Mouse (Mus musculus) lung, adult 2 months (tissue): ENCODE data around the gene Xaf1. TPM values are rescaled to one million over a fixed set of nuclear protein-coding genes. Genes with fewer than 3 reads are reported as not detected.

Experiments
- DNase-seq: peaks from one replicate; pipeline ENCODE4 v3.0.0; 2022
- H3K4me1 ChIP-seq: fragments of 200-500 bp; 2 replicates; pipeline ENCODE4 v1.6.1; 2011; ENCODE audit warnings: low read length; ENCODE audit not compliant: control insufficient read depth, insufficient read depth
- H3K4me3 ChIP-seq: fragments of 200-500 bp; replicated peaks from 2 replicates; pipeline ENCODE3; 2011; ENCODE audit warnings: low read depth, mild to moderate bottlenecking, control low read depth, low read length; ENCODE audit errors: extremely low read depth
- CTCF ChIP-seq: fragments of 200-500 bp; IDR thresholded peaks from 2 replicates; pipeline ENCODE4 v1.5.1; 2011; ENCODE audit warnings: mild to moderate bottlenecking, low read length, control low read depth; ENCODE audit not compliant: insufficient read depth
- POLR2A ChIP-seq: fragments of 200-500 bp; IDR thresholded peaks from 2 replicates; pipeline ENCODE4 v1.6.1; 2011; ENCODE audit warnings: low read depth, mild to moderate bottlenecking, control low read depth, low read length, borderline replicate concordance; ENCODE audit errors: extremely low read depth
- WGBS: fragments of 180-500 bp; shearing (Covaris S2); methylation state at CpG from one replicate; pipeline ENCODE4 v1.1.7; 2018; 5-methylcytosine and 5-hydroxymethylcytosine counted together
- polyA plus RNA-seq: library from polyadenylated mRNA; depleted of rRNA; stranded (reverse); fragments of >200 nt; gene quantifications from 2 replicates; pipeline ENCODE4 v1.2.3, GENCODE M21; 2012

Gene Xaf1
- polyA plus RNA-seq, 1 experiment = 55.3 TPM

GRCm38 (mm10) chr11:72281852-72282400 lies 19.5 kb upstream of the Xaf1 start:
- no peak for DNase-seq
- 41% methylated on average over 5 of the region's 5 CpGs for WGBS
- Histone ChIP-seq H3K4me3 (no peak overlapping the region), H3K4me1 (no peaks in the 10 kb centered on the region)
- TF ChIP-seq CTCF (no peak), POLR2A (no peak)

DNA sequence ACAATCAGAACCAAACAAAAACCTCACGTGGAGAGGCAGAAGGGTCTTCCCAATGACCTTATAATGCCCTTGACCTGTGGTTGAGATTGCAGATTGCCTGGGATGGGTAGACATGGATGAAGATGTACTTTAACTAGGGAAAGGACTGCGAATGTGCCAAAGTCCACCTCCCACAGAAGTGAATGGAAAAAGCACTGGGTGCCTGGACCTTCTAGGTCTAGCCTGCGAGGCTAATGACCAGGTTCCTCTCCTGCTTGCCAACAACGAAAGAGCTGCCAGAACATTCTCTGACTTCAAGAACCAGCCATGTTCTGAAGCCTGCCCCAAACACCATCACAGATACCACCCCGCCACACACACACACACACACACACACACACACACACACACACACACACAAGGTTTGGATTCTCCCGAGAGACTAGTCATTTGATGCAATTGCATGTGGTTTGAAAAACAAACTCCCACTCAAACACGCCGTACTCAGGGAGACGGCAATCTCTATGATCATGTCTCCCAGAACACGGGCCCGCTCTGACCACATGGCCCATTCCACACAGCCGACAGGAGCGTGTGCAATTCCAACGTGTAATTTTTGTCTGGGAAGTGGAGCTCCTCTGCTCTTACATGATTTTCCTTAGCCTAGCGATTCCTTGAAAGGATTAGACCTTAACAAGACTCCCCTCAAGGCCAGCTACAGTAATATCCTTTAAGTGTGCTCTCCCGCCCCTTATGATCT lies 17.8 kb upstream of the Xaf1 start:
- 87% methylated on average over 16 of the region's 16 CpGs for WGBS
- no peak for DNase-seq
- TF ChIP-seq CTCF (no peak), POLR2A (no peak)

GRCm38 (mm10) chr11:72284532-72285182 lies 16.8 kb upstream of the Xaf1 start:
- 75% methylated on average over 14 of the region's 14 CpGs for WGBS
- H3K4me1 ChIP-seq = no peaks in the 10 kb centered on the region
- no peak overlapping the region for H3K4me3 ChIP-seq
- no peak for DNase-seq
- TF ChIP-seq POLR2A (no peak), CTCF (no peak)

More for the DNA sequence above, 17.8 kb upstream of the Xaf1 start:
- no peaks in the 10 kb centered on the region for H3K4me1 ChIP-seq
- no peak overlapping the region for H3K4me3 ChIP-seq

DNA sequence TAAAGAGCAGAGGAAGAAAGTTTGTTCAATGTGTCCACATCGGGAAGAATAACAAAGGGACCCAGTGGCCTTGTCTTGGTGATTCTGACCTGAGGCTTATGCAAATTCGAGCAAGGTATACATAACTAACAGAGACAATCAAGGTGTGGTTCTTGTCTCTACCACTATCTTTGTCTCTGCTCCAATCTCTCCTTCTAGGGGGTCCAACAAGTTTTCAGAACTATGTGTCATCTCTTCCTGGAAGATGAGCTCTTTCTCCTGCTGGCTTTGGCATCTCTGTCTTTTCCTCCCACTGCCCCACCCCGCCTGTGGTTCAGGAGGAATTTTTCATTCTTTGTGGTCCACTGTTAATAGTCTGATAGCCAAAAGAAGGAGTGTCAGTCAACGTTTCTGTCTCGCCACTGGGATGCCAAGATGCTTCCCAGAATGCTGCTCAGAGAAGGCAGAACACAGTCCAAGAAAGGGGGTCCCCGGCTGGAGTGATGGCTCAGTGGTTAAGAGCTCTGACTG lies 15.4 kb upstream of the Xaf1 start:
- TF ChIP-seq POLR2A (no peak), CTCF (no peak)
- WGBS = 74% methylated on average over 6 of the region's 6 CpGs
- no peak for DNase-seq
- H3K4me1 ChIP-seq = no peaks in the 10 kb centered on the region
- H3K4me3 ChIP-seq = no peak overlapping the region

DNA sequence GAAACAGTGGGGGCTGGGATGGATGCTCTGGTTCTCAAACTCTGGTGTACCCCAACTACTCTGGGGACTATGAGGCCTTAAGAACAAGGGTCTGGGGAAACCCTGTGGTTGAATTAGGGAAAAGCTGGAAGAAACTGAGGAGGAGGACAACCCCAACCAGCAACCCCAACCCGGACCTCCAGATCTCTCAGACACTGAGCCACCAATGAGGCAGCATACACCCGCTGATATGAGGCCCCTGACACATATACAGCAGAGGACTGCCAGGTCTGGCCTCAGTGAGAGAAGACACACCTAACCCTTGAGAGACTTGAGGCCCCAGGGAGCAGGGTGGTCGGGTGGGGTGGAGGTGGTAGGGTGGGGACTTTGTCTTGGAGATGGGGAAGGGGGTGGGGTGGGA lies 14.8 kb upstream of the Xaf1 start:
- no peaks in the 10 kb centered on the region for H3K4me1 ChIP-seq
- DNase-seq = no peak
- TF ChIP-seq POLR2A = no peak
- no peak for TF ChIP-seq CTCF
- no peak overlapping the region for H3K4me3 ChIP-seq
- WGBS = 72% methylated on average over 3 of the region's 3 CpGs

GRCm38 (mm10) chr11:72287126-72287525 lies 14.3 kb upstream of the Xaf1 start:
- no peak for DNase-seq
- H3K4me3 ChIP-seq = no peak overlapping the region
- TF ChIP-seq POLR2A (no peak), CTCF (no peak)
- no peaks in the 10 kb centered on the region for H3K4me1 ChIP-seq
- 91% methylated on average over 2 of the region's 2 CpGs for WGBS

DNA sequence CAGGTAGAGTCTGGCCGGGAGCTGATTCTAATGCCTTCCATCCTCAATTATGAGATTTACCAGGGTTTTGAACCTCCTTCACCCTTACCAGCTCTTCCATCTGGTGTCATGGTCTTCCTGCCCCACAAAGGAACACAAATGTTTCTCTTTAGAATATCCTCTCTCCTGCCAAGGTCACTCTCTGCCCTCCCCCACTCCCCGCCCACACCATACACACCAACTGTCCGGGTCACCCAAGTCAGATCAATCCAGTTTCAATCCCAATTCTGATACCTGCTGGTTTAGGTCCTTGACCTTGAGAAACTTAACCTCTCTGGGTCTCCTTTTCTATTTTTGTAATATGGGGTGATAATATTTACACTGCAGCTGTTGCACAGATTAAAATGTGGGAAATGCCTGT lies 13.9 kb upstream of the Xaf1 start:
- WGBS = 69% methylated on average over 3 of the region's 3 CpGs
- TF ChIP-seq CTCF (no peak), POLR2A (no peak)
- no peak overlapping the region for H3K4me3 ChIP-seq
- DNase-seq = no peak
- no peaks in the 10 kb centered on the region for H3K4me1 ChIP-seq

DNA sequence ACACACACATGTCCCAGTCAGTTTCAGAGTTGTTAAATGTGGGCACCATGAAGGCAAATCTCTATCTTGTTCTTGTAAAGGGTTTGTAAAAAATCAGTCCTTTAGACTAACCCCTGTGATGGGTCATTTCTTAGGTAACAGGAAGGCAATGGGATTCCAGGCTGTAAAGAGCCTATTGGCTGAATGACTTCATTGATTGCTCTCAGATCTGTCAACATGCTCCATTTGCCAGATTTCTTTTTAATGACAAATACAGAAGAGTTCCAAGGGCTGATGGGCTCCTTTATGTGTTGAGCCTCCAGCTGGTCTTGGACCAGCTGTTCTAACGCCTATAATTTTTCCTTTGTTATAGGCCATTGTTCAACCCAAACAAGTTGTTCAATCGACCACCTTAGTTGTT lies 8.3 kb upstream of the Xaf1 start:
- Histone ChIP-seq H3K4me1 (no peaks in the 10 kb centered on the region), H3K4me3 (no peak overlapping the region)
- WGBS = 92% methylated on average over 2 of the region's 2 CpGs
- TF ChIP-seq POLR2A (no peak), CTCF (no peak)
- DNase-seq = no peak

- peaks cover 15% of the 10 kb centered on the region for H3K4me1 ChIP-seq
- WGBS = 33% methylated on average over 7 of the region's 7 CpGs
- no peak for DNase-seq
- TF ChIP-seq POLR2A (no peak), CTCF (no peak)
- H3K4me3 ChIP-seq = peak overlapping the region; percentile 79
These were observed 801 bp downstream of the Xaf1 start for GRCm38 (mm10) chr11:72302230-72302629.

- DNase-seq = no peak
- H3K4me3 ChIP-seq = no peak overlapping the region
- TF ChIP-seq POLR2A (no peak), CTCF (no peak)
- WGBS = 80% methylated on average over 5 of the region's 5 CpGs
- peaks cover 10% of the 10 kb centered on the region for H3K4me1 ChIP-seq
These were observed 6.0 kb downstream of the Xaf1 start for GRCm38 (mm10) chr11:72307461-72307860.
